Mouse (Mus musculus) ES-Bruce4 (cell line): Measurements from ENCODE around the gene Plekhd1.

Experiments used
- CTCF ChIP-seq: IDR thresholded peaks from one replicate; pipeline ENCODE4 v1.8.1; 2011; ENCODE audit warnings: low read depth, low read length
- EP300 ChIP-seq: IDR thresholded peaks from 2 replicates; pipeline ENCODE4 v1.6.1; 2011; ENCODE audit warnings: low read depth, low read length; ENCODE audit not compliant: insufficient read depth
- POLR2A ChIP-seq: IDR thresholded peaks from one replicate; pipeline ENCODE4 v1.8.1; 2011; ENCODE audit warnings: low read length; ENCODE audit not compliant: insufficient read depth

DNA sequence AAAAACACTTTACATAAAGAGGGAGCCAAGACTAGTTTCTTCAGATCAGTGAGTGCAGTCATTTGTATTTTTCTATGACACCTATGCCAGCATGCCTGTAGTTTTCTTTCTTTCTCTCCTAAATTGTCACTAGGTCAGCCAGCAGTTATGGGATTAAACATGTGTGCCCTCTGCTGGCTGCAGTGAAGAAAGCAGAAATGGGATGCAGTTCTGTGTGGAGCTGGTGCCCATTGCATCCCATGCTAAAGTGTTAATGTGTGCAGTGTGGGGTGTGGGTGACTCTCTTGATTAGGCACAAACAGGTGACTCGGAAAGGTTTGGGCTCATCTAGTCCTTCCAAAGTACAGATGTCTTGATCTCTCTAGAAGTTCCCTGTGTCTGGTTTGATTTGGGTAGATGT, 11.1 kb upstream of the Plekhd1 start:
- TF ChIP-seq POLR2A (no peak), CTCF (peak; percentile 53), EP300 (no peak)
